Mouse (Mus musculus): ENCODE data around the gene Rab3d. TPM values are rescaled to one million over a fixed set of nuclear protein-coding genes. Genes with fewer than 3 reads are reported as not detected.

Gene Rab3d
- total RNA-seq (2021) = 10 to 100 TPM; 23.6 to 26.6 TPM

GRCm38 (mm10) chr9:21918035-21918592, at the start of gene Rab3d:
Gene Rab3d (minus strand): TSS chr9:21918192.
- peak; percentile 87 to 89 for DNase-seq

- no peak for DNase-seq
Measured at GRCm38 (mm10) chr9:21963417-21963816, 45.4 kb upstream of the Rab3d start, which contains the start of gene Epor. Gene Epor (minus strand): TSS chr9:21963506.

GRCm38 (mm10) chr9:21962416-21963059, 44.5 kb upstream of the Rab3d start:
- peak; percentile 77 to 78 for DNase-seq

GRCm38 (mm10) chr9:21962010-21962409, 44.0 kb upstream of the Rab3d start:
- DNase-seq = no peak

GRCm38 (mm10) chr9:21961366-21961980, 43.5 kb upstream of the Rab3d start:
- DNase-seq = no peak

GRCm38 (mm10) chr9:21960558-21961208, 42.7 kb upstream of the Rab3d start:
- no peak for DNase-seq

- DNase-seq = no peak
Measured at GRCm38 (mm10) chr9:21960135-21960534, 42.1 kb upstream of the Rab3d start.

- no peak for DNase-seq
Measured at GRCm38 (mm10) chr9:21959244-21959643, 41.3 kb upstream of the Rab3d start.

- no peak for DNase-seq
Measured at GRCm38 (mm10) chr9:21958372-21958771, 40.4 kb upstream of the Rab3d start.

GRCm38 (mm10) chr9:21955570-21956281, 37.7 kb upstream of the Rab3d start, which contains the start of gene Swsap1:
Gene Swsap1 (plus strand): TSS chr9:21955755.
- DNase-seq = peak; percentile 99

GRCm38 (mm10) chr9:21955225-21955569, 37.2 kb upstream of the Rab3d start:
- DNase-seq = no peak

- DNase-seq = no peak
Measured at GRCm38 (mm10) chr9:21954635-21955034, 36.6 kb upstream of the Rab3d start.

GRCm38 (mm10) chr9:21953600-21953999, 35.6 kb upstream of the Rab3d start:
- DNase-seq = no peak

GRCm38 (mm10) chr9:21951977-21952376, 34.0 kb upstream of the Rab3d start:
- DNase-seq = no peak

- DNase-seq = peak in 1 of 2 experiments; percentile 54
Measured at GRCm38 (mm10) chr9:21950322-21950721, 32.3 kb upstream of the Rab3d start.

GRCm38 (mm10) chr9:21948790-21949189, 30.8 kb upstream of the Rab3d start:
- DNase-seq = no peak

- no peak for DNase-seq
Measured at GRCm38 (mm10) chr9:21948146-21948545, 30.2 kb upstream of the Rab3d start.

GRCm38 (mm10) chr9:21947540-21948130, 29.6 kb upstream of the Rab3d start:
- DNase-seq = no peak

GRCm38 (mm10) chr9:21944267-21944666, 26.3 kb upstream of the Rab3d start:
- no peak for DNase-seq

- DNase-seq = no peak
Measured at GRCm38 (mm10) chr9:21943638-21944037, 25.6 kb upstream of the Rab3d start.

GRCm38 (mm10) chr9:21943046-21943445, 25.1 kb upstream of the Rab3d start:
- no peak for DNase-seq

- DNase-seq = no peak
Measured at GRCm38 (mm10) chr9:21938234-21938855, 20.4 kb upstream of the Rab3d start.

All from layer of hippocampus, postnatal 36 days (tissue).